Mouse (Mus musculus) macrophage (primary cell): ENCODE data around the gene Tcn2. TPM values are rescaled to one million over a fixed set of nuclear protein-coding genes. Genes with fewer than 3 reads are reported as not detected.
A peak's percentile ranks its signal among the peaks of the same experiment; 100 is the strongest.

Experiments used
- H3K27ac ChIP-seq: fragments of 350-480 bp; formaldehyde crosslinking; 2 replicates; pipeline ENCODE4 v1.9.0; 2021
- H3K36me3 ChIP-seq: fragments of 350-480 bp; formaldehyde crosslinking; 2 replicates; pipeline ENCODE4 v1.9.0; 2021; ENCODE audit errors: inconsistent target
- H3K4me3 ChIP-seq: fragments of 350-480 bp; formaldehyde crosslinking; 2 replicates; pipeline ENCODE4 v1.9.0; 2021; ENCODE audit errors: inconsistent target
- H3K79me2 ChIP-seq: fragments of 350-480 bp; formaldehyde crosslinking; 2 replicates; pipeline ENCODE4 v1.9.0; 2021; ENCODE audit errors: inconsistent target
- WGBS: methylation state at CpG from one replicate; pipeline ENCODE4 v1.1.7; 2026; ENCODE audit warnings: inconsistent platforms; ENCODE audit not compliant: missing documents; 5-methylcytosine and 5-hydroxymethylcytosine counted together
- polyA plus RNA-seq: library from polyadenylated mRNA; stranded (reverse); fragments of 250-400 nt; gene quantifications from 3 replicates; pipeline ENCODE4 v1.2.4, GENCODE M21; 2018; ENCODE audit warnings: inconsistent platforms

Tcn2 gene
- polyA plus RNA-seq, 1 experiment from 2014 or later = 178 TPM

GRCm38 (mm10) chr11:3895458-3895857 lies 36.5 kb downstream of the Tcn2 start:
- peak overlapping the region; percentile 48 for H3K4me3 ChIP-seq
- 4% methylated on average over 7 of the region's 10 CpGs for WGBS

GRCm38 (mm10) chr11:3894406-3895281 lies 37.3 kb downstream of the Tcn2 start, which contains the start of the genes 4921536K21Rik and Dusp18:
Gene 4921536K21Rik, minus strand, starts transcription at chr11:3895098.
Gene Dusp18, plus strand, starts transcription at chr11:3895240.
- WGBS = 18% methylated on average over 46 of the region's 46 CpGs
- Histone ChIP-seq H3K27ac (peak within 1 kb of the TSS; percentile 47), H3K36me3 (no peaks in the 10 kb centered on the region), H3K79me2 (no peaks in the 10 kb centered on the region), H3K4me3 (peak within 1 kb of the TSS; percentile 48)

More at GRCm38 (mm10) chr11:3895458-3895857, 36.5 kb downstream of the Tcn2 start:
- Histone ChIP-seq H3K79me2 (no peaks in the 10 kb centered on the region), H3K36me3 (no peaks in the 10 kb centered on the region), H3K27ac (peak overlapping the region; percentile 47)

- 72% methylated on average over 6 of the region's 6 CpGs for WGBS
- Histone ChIP-seq H3K36me3 (no peaks in the 10 kb centered on the region), H3K4me3 (no peak overlapping the region), H3K79me2 (no peaks in the 10 kb centered on the region), H3K27ac (no peak overlapping the region)
Observed at GRCm38 (mm10) chr11:3893970-3894369, 38.0 kb downstream of the Tcn2 start.

GRCm38 (mm10) chr11:3887331-3887730 lies 44.6 kb downstream of the Tcn2 start:
- Histone ChIP-seq H3K79me2 (no peaks in the 10 kb centered on the region), H3K27ac (no peak overlapping the region), H3K36me3 (no peaks in the 10 kb centered on the region), H3K4me3 (no peak overlapping the region)
- 95% methylated on average over 5 of the region's 5 CpGs for WGBS

- WGBS = 28% methylated on average over 3 of the region's 3 CpGs
- no peaks in the 10 kb centered on the region for H3K36me3 ChIP-seq
- no peaks in the 10 kb centered on the region for H3K79me2 ChIP-seq
- H3K4me3 ChIP-seq = no peak overlapping the region
- H3K27ac ChIP-seq = no peak overlapping the region
Observed at GRCm38 (mm10) chr11:3883711-3884110, 48.2 kb downstream of the Tcn2 start.

GRCm38 (mm10) chr11:3879836-3880235 lies 52.1 kb downstream of the Tcn2 start:
- Histone ChIP-seq H3K36me3 (no peaks in the 10 kb centered on the region), H3K27ac (no peak overlapping the region), H3K79me2 (no peaks in the 10 kb centered on the region), H3K4me3 (no peak overlapping the region)
- 45% methylated on average over 2 of the region's 2 CpGs for WGBS

GRCm38 (mm10) chr11:3878660-3879059 lies 53.3 kb downstream of the Tcn2 start:
- H3K27ac ChIP-seq = peak overlapping the region; percentile 56
- H3K79me2 ChIP-seq = no peaks in the 10 kb centered on the region
- 72% methylated on average over 7 of the region's 7 CpGs for WGBS
- no peak overlapping the region for H3K4me3 ChIP-seq
- H3K36me3 ChIP-seq = no peaks in the 10 kb centered on the region

- Histone ChIP-seq H3K27ac (no peak overlapping the region), H3K79me2 (no peaks in the 10 kb centered on the region), H3K36me3 (no peaks in the 10 kb centered on the region), H3K4me3 (no peak overlapping the region)
- 93% methylated on average over 6 of the region's 6 CpGs for WGBS
Observed at GRCm38 (mm10) chr11:3876419-3876818, 55.5 kb downstream of the Tcn2 start.

Other genes with a start within 250 kb of the Tcn2 start
- gene Osbp2, start 68.3 kb downstream of the Tcn2 start, polyA plus RNA-seq = 11.1 to 28.2 TPM (median 13.4 TPM) in 3 replicates
- gene 4921536K21Rik, start 37.1 kb downstream of the Tcn2 start, polyA plus RNA-seq = 0.23 to 0.27 TPM (median 0.26 TPM) in 3 replicates
- gene Dusp18, start 36.9 kb downstream of the Tcn2 start, polyA plus RNA-seq = 1.5 to 2.8 TPM (median 1.5 TPM) in 3 replicates
- 7.6 to 21.0 TPM (median 11.5 TPM) in 3 replicates for gene Slc35e4, start 17.5 kb downstream of the Tcn2 start, polyA plus RNA-seq
- 48.4 to 113 TPM (median 80.4 TPM) in 3 replicates for gene Pes1, start 31.8 kb upstream of the Tcn2 start, polyA plus RNA-seq
- not detected in 3 replicates for gene 4930556J24Rik, start 44.6 kb upstream of the Tcn2 start, polyA plus RNA-seq
- not detected in 3 replicates for gene Gal3st1, start 51.5 kb upstream of the Tcn2 start, polyA plus RNA-seq
- not detected in 3 replicates for gene Sec14l4, start 99.3 kb upstream of the Tcn2 start, polyA plus RNA-seq
- gene Sec14l3, start 132.7 kb upstream of the Tcn2 start, polyA plus RNA-seq = not detected in 3 replicates
- 1.4 to 1.6 TPM (median 1.5 TPM) in 3 replicates for gene Mtfp1, start 163.3 kb upstream of the Tcn2 start, polyA plus RNA-seq
- 0.12 to 0.22 TPM (median 0.15 TPM) in 3 replicates for gene Sec14l2, start 191.3 kb upstream of the Tcn2 start, polyA plus RNA-seq
- gene Rnf215, start 203.0 kb upstream of the Tcn2 start, polyA plus RNA-seq = 7.0 to 14.0 TPM (median 11.5 TPM) in 3 replicates
- 0.62 to 1.1 TPM (median 1.0 TPM) in 3 replicates for gene Ccdc157, start 228.1 kb upstream of the Tcn2 start, polyA plus RNA-seq
- 22.6 to 31.7 TPM (median 29.8 TPM) in 3 replicates for gene Sf3a1, start 228.2 kb upstream of the Tcn2 start, polyA plus RNA-seq